Mouse (Mus musculus) olfactory bulb, adult 2 months (tissue): ENCODE data around the gene Rab42.
A peak's percentile ranks its signal among the peaks of the same experiment; 100 is the strongest.

Experiments used
- CTCF ChIP-seq: fragments of 200-500 bp; IDR thresholded peaks from 2 replicates; pipeline ENCODE4 v1.5.1; 2012; ENCODE audit warnings: low read depth, mild to moderate bottlenecking, low read length, moderate library complexity; ENCODE audit not compliant: insufficient read depth
- POLR2A ChIP-seq: fragments of 200-500 bp; IDR thresholded peaks from 2 replicates; pipeline ENCODE4 v1.6.1; 2012; ENCODE audit warnings: mild to moderate bottlenecking, low read depth, low read length, moderate library complexity; ENCODE audit not compliant: insufficient read depth

- peak; percentile 31; the same call in 1 of the 2 replicates for TF ChIP-seq POLR2A
- TF ChIP-seq CTCF: no peak
Measured at GRCm38 (mm10) chr4:132302939-132303479, at the start of gene Rab42.
